Mouse (Mus musculus): Measurements from ENCODE around the gene Slc25a51. TPM values are rescaled to one million over a fixed set of nuclear protein-coding genes. Genes with fewer than 3 reads are reported as not detected.
"Not testable (repeated sequence)": the region's sequence is repeated elsewhere in the genome, so short reads cannot be mapped to it uniquely, and the experiment has no call there.

Gene Slc25a51
- polyA plus RNA-seq, 1 experiment: 224 TPM

DNA sequence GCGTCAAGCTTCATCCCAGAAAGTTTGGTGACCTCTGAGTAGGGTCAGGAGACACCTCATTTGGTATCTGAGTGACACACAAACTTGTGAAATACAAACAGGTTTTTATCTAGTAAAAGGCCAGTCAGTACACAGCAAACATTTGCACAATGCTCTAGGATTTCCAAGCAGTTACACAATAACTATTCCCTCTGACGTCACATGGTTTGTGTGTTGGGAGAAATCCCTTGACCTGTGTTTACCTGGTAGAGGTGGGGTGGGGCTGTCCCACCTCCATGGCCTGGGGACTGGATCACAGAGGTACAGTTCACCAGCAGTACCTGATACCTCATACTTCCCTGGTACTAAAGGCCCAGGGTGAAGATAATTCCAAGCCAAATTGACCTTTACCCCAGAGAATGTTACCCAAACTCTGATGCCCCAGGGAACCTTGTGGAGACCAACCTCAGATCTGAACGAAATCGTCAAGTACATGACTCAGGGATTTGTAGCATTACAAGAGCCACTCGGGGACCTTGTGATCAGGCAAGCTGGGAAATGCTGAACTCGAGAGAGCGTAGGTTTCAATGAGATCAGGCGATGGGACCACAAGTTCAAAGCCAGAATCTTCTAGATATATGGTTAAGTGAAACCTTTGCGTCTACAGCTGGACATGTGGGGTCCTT, 5.2 kb upstream of the Slc25a51 start:
- peak overlapping the region; percentile 98 for H3K27ac ChIP-seq (replicated peaks; ENCODE audit: low read depth, low read length)
- H3K4me3 ChIP-seq (ENCODE audit: insufficient read depth, low read depth, low read length): no peak overlapping the region
- H3K4me1 ChIP-seq (ENCODE audit: control insufficient read depth, insufficient read depth, insufficient read length, low read length): 0 out of 2 replicates have a peak, but pooled peaks cover 8% of the 10 kb centered on the region

DNA sequence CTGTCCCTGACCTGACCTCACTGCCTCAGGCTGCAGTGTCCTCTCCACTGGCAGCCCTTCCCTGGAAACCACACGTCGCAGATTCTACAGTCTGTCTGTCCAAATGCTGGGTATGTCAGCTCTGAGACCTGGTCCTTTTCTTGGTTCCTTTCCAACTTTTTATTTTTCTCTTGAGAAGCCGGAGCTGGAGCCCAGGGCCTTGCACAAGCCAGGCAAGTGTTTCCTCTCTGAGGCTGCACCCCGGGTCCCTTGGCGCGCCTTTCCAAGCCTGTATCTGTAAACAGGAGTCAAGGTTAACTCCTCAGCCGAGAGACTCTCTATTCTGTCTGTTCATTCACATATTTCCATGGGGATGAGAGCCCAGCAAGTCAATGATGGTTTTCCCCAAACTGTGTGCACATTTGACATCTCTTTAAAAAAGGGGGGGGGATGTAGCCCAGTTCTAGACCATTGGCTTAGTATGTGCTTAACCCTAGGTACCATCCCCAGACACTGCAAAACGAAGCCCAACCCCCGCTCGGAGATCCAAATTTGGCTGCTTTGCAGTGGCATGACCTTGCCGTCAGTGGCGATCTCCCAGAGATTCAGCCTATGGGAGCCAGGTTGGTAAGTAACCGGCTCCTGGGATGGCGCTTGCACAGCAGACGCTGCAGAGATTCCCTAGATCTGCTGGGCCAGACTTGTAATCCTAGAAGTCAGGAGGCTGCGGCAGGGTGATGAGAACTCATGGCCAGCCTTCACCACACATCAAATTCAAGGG, 4.0 kb upstream of the Slc25a51 start:
- Histone ChIP-seq H3K27ac (replicated peaks; ENCODE audit: low read depth, low read length) (peak overlapping the region; percentile 91), H3K4me3 (ENCODE audit: insufficient read depth, low read depth, low read length) (no peak overlapping the region), H3K4me1 (ENCODE audit: control insufficient read depth, insufficient read depth, insufficient read length, low read length) (0 out of 2 replicates have a peak, but pooled peaks cover 8% of the 10 kb centered on the region)

DNA sequence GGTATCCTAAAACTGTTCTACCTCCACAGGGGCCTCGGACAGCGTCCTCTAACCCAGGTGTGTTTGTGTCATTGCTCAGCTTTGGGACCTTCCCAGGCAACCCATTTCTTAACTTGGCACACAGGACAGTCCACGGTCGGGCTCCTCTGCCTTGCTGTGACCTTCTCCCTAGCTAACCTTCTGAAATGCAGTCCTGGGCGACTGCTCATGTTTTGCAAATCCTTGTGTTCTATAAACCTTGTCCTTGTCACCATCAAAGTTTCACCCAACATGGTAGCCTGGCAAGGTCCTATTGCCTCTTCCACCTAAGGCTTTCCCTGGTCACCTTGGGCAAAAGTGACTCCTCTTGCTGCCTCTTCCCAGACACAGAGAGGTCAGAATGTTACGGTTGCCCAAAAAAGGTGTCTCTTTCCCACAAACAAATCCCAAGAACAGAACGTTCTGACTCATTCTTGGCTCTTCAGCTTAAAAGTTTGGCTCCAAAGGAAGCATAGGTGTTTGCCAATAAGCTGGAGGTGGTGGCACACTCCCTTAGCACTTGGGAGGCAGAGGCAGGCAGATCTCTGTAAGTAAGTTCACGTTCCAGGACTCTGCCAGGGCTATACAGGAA, 2.7 kb upstream of the Slc25a51 start:
- Histone ChIP-seq H3K27ac (replicated peaks; ENCODE audit: low read depth, low read length) (peak overlapping the region; percentile 99), H3K4me3 (ENCODE audit: insufficient read depth, low read depth, low read length) (no peak overlapping the region), H3K4me1 (ENCODE audit: control insufficient read depth, insufficient read depth, insufficient read length, low read length) (peaks cover 11% of the 10 kb centered on the region; the same call in 1 of the 2 replicates)

DNA sequence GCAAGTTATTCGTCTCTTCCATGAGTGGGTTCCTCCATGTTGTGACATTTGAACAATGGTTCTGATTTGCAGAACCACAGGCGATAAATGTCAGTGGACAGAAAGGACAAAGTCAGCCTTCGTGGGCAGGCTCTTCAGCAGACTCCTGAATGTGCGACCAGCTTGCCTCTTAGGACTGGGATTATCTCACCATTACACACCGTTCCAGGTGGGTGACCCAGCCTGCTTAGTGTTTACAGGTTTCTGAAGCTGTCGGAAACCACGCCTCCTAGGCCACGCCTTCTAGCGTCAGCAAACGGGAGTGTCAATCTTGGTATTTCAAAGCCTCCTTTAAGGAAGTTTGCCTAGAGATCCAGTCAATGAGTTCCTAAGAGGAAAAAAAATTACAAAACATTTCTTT, 704 bp upstream of the Slc25a51 start:
- Histone ChIP-seq H3K4me3 (ENCODE audit: insufficient read depth, low read depth, low read length) (peak overlapping the region; percentile 94), H3K27ac (replicated peaks; ENCODE audit: low read depth, low read length) (peak overlapping the region; percentile 90), H3K4me1 (ENCODE audit: control insufficient read depth, insufficient read depth, insufficient read length, low read length) (peaks cover 14% of the 10 kb centered on the region)

DNA sequence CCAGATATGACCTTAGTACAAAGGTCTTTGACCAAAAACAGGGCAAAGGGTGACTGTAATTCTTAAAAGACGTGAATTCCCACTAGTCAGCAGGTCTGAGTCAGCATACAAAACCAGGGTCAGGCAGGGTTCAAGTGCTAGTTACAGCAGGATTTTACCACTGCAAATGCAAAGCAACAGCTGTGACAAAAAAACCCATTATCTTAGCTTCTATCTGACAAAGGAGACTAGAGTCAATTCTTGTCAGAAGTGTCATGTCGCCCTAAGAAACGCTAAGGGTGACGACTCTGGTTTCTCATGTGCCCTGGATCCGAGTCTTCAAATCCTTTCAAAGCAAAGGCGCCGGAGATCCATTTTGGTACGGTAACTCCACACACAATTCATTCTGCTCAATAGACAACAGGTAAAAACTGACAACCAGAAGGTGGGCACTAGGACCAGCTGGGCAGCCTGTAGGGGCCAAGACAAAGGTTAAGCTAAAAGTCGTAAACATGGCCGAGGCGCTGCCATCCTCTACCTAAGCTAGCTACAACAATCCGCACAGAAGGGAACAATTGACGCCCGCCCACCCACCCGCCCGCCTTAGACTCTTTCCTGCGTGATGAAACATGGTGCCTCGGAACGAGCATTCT, 747 bp downstream of the Slc25a51 start:
- peaks cover 16% of the 10 kb centered on the region for H3K4me1 ChIP-seq (ENCODE audit: control insufficient read depth, insufficient read depth, insufficient read length, low read length)
- H3K4me3 ChIP-seq (ENCODE audit: insufficient read depth, low read depth, low read length): peak overlapping the region; percentile 94
- H3K27ac ChIP-seq (replicated peaks; ENCODE audit: low read depth, low read length): peak overlapping the region; percentile 99

DNA sequence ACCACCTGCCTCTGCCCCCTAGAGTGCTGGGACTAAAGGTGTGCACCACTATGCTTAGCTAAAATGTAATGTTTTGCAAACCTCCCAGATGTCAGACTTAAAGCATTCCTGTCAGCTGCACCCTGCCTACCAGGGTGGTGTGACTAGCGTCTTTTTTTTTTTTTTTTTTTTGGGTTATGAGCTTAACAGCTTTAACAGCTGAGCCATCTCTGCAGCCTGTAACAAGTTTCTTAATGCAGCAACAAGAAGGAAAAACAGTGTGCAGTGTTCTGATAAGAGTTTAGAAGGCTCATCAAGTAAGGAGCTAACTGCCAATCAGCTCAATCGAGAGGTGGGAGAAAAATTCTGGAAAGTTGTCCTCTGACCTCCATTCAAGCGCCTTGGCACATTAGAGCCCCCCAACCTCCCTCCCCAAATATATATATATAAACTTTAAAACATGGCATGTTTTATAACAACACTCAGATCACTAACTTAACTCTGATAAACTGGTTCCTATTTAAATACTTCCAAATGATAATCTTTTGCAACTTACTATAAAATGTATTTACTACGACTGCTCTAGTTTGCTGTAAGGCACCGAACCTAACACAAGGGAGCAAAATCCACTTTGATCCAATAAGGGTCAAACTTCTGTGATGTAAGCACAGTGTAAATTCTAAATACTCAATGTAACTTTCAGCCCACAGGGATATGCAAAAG, 1.4 kb downstream of the Slc25a51 start:
- Histone ChIP-seq H3K4me1 (ENCODE audit: control insufficient read depth, insufficient read depth, insufficient read length, low read length) (peaks cover 16% of the 10 kb centered on the region), H3K27ac (replicated peaks; ENCODE audit: low read depth, low read length) (peak overlapping the region; percentile 83), H3K4me3 (ENCODE audit: insufficient read depth, low read depth, low read length) (peak overlapping the region; percentile 52)

DNA sequence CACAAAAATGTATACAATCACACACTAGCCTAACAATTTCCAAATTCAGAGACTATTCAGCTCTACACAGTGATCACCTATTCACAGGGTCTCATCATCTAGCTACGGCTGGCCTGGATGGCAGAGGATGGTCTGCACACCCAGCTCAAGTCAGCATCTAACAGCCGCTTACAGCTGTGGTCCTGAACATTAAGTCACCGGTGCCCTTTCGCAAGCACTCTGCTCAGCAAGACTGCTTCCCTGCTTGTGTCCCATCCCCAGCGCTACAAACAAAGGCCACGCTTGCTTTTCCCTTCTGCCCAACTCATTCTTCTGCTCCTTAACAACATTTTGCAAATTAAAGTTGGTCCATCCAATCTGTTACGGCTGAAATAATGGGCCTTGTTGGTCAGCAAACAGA, 2.2 kb downstream of the Slc25a51 start:
- Histone ChIP-seq H3K4me1 (ENCODE audit: control insufficient read depth, insufficient read depth, insufficient read length, low read length) (peaks cover 16% of the 10 kb centered on the region), H3K4me3 (ENCODE audit: insufficient read depth, low read depth, low read length) (peak overlapping the region; percentile 52), H3K27ac (replicated peaks; ENCODE audit: low read depth, low read length) (peak overlapping the region; percentile 83)

DNA sequence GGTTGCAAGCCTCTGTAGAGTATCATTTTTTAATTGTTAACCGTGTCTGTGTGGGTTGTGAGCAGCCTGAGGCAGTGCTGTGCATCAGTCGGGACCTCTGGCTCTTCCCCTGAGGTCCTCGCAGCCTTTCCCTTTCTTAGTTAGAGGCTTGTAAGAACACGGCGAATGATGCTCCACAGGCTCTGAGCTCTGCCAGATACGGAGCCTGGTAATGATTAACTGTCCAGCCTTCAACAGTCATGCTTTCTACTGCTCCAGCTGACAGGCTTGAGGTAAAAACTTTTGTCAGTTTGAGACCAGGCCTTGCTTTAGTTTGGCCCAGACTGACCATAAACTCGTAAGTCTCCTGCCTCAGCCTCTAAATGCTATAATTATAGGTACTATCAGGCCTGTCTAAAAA, 3.3 kb downstream of the Slc25a51 start:
- H3K4me3 ChIP-seq (ENCODE audit: insufficient read depth, low read depth, low read length): peak overlapping the region; percentile 14; the same call in 1 of the 2 replicates
- H3K27ac ChIP-seq (replicated peaks; ENCODE audit: low read depth, low read length): peak overlapping the region; percentile 1; the same call in 1 of the 2 replicates
- peaks cover 14% of the 10 kb centered on the region for H3K4me1 ChIP-seq (ENCODE audit: control insufficient read depth, insufficient read depth, insufficient read length, low read length)

DNA sequence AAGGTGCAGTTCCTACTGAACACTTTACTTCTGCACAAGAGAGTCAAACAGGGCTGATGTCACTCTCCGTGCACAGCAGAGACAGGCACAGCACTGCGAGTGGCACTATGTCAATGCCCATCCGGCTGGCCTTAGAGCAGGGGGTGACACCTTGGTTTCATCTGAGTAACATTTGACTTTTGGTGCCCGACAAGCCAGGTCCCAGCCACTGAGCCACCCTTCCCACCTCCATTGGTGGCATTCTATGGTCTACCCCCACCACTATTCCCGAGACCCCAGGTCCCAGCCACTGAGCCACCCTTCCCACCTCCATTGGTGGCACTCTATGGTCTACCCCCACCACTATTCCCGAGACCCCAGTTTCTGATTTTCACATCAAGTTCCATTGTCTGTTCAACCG, 4.5 kb downstream of the Slc25a51 start:
- H3K27ac ChIP-seq (replicated peaks; ENCODE audit: low read depth, low read length): no peak overlapping the region
- H3K4me1 ChIP-seq (ENCODE audit: control insufficient read depth, insufficient read depth, insufficient read length, low read length): peaks cover 17% of the 10 kb centered on the region
- no peak overlapping the region for H3K4me3 ChIP-seq (ENCODE audit: insufficient read depth, low read depth, low read length)

DNA sequence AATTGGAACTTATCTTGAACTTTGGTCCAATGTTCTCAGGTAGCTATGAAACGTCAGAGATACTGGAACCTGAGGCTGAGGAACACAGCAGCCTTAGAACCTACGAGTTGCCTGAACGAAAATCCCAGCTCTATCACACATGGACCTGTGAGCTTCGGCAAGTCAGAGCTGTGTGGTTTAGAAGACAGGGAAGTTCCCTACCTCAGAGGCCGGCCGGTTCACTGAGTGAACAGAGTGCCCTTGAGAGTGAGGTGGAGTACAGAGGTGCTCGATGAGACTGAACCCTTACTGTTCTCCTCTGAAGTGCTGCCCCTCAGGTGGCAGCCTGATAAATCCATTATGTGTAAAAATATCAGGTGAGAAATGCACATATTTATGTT, 5.1 kb downstream of the Slc25a51 start:
- Histone ChIP-seq H3K27ac (replicated peaks; ENCODE audit: low read depth, low read length) (no peak overlapping the region), H3K4me1 (ENCODE audit: control insufficient read depth, insufficient read depth, insufficient read length, low read length) (peaks cover 22% of the 10 kb centered on the region), H3K4me3 (ENCODE audit: insufficient read depth, low read depth, low read length) (no peak overlapping the region)

DNA sequence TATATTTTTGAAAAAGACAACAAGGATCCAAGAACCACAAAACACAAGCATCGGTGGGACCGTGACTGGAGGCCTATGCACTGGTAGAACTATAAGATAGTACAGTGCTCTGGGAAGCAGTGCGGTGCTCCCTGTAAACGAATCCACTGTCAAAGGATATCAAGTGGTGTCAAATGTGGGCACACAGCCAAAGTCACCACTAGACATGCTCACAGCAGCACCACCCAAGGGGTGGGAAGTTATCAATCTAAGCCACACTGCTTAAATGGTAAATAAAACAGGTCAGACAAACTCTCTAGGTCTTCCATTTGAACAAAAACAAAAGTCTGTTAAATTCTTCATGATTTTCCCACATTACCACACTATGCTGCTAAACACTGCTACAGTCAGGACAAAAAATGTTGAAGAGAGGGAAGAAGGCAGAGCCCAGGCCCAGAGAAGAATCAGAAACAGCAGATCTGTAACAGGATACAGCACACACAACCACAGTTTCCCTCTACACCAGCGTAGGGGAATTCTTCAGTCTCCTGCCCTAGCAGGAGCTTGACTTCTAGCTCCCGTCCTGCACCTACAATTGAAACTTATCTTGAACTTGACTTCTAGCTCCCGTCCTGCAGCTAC, 5.6 kb downstream of the Slc25a51 start:
- Histone ChIP-seq H3K4me1 (ENCODE audit: control insufficient read depth, insufficient read depth, insufficient read length, low read length) (peaks cover 23% of the 10 kb centered on the region), H3K27ac (replicated peaks; ENCODE audit: low read depth, low read length) (no peak overlapping the region), H3K4me3 (ENCODE audit: insufficient read depth, low read depth, low read length) (no peak overlapping the region)

DNA sequence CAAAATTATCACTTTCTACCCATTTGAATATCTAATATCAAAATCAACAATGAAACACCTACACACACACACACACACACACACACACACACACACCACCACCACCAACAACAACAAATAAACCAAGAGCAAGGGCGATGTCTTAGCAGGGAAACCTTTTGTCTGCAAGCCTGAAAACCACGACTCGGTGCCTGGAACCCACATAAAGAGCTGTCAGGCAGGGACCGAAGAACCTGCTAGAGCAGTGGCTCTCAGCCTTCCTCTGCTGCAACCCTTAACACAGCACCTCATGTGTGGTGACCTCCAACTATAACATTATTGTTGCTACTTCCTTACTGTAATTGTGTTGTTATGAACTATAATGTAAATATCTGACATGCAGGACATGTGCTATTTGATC, 6.3 kb downstream of the Slc25a51 start:
- H3K27ac ChIP-seq (replicated peaks; ENCODE audit: low read depth, low read length): no peak overlapping the region

DNA sequence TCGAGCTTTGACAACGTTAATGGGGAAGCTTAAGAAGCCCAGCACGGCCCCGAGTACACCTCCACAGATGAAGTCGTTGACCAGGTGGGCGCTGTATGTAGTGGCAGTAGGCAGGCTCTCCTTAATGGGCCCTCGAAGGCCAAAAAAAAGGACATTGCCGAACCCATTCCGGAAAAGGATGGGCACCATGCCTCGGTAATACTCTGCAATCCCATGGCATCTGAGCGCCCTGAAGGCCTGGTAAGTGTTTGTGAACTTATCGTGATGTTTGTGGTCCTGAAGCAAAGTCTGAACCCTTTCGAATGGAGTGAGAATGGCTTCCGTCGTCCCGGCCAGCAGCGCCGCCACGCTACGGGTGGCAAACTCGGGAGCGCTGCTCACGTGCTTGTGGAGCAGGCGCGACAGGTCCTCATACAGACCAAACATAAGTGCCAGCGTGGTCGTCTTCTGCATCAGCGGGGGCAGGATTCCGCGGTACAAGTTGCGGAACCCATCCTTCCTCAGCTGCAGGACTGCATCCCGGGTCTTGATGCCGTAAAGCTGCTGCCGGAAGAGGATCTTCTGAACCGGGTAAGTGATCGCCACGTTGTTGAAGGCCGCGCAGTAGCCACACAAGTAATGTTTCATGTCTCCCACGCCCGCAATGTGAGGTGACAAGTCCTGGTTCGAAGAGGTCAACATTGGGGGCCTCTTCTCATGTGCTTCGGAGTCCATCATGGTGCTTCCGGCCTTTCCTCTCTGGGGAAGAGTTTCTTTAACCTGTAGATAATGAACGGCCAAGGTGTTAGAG, 8.9 kb downstream of the Slc25a51 start:
- H3K27ac ChIP-seq (replicated peaks; ENCODE audit: low read depth, low read length): no peak overlapping the region
- no peak overlapping the region for H3K4me3 ChIP-seq (ENCODE audit: insufficient read depth, low read depth, low read length)
- peaks cover 18% of the 10 kb centered on the region for H3K4me1 ChIP-seq (ENCODE audit: control insufficient read depth, insufficient read depth, insufficient read length, low read length)

More for the DNA sequence above, 6.3 kb downstream of the Slc25a51 start:
- H3K4me3 ChIP-seq (ENCODE audit: insufficient read depth, low read depth, low read length): no peak overlapping the region
- H3K4me1 ChIP-seq (ENCODE audit: control insufficient read depth, insufficient read depth, insufficient read length, low read length): peaks cover 23% of the 10 kb centered on the region

DNA sequence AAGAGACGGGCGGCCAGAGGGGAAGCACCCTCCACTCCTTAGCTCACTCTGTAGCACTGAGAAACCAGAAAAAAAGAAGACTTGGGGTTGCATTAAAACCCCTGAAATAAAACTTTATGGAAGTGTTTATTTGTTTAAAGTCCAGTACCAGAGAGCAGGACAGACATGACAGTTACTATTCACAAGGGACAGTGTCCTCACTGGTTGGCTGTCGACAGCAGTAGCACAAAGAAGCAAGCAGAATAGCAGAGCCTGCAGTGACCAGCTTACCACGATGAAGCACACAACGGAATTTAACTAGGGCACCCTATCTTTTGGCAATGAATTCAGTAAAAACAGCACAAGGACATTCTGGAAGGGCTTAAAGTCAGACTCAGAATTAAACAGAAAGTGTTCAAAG, 10.3 kb downstream of the Slc25a51 start:
- H3K4me1 ChIP-seq (ENCODE audit: control insufficient read depth, insufficient read depth, insufficient read length, low read length): peaks cover 10% of the 10 kb centered on the region
- not testable (repeated sequence) for H3K27ac ChIP-seq (replicated peaks; ENCODE audit: low read depth, low read length)

More for the DNA sequence above, 10.3 kb downstream of the Slc25a51 start:
- H3K4me3 ChIP-seq (ENCODE audit: insufficient read depth, low read depth, low read length): not testable (repeated sequence)

Measured in brown adipose tissue, adult 24 weeks (tissue).